Mouse (Mus musculus) thymus, postnatal 25 days (tissue): ENCODE measurements around the gene Msh3.
"Not testable (repeated sequence)": the region's sequence is repeated elsewhere in the genome, so short reads cannot be mapped to it uniquely, and the experiment has no call there.

Source experiments
- DNase-seq: peaks from one replicate; pipeline ENCODE4 v3.0.0; 2022

The Msh3 gene

GRCm38 (mm10) chr13:92354456-92355271 is at the start of gene Msh3, which contains the start of gene Dhfr:
Gene Msh3 (minus strand): TSS chr13:92355003.
Gene Dhfr (plus strand): TSS chr13:92354726.
- DNase-seq: peak; percentile 97

GRCm38 (mm10) chr13:92403496-92403895 is 48.7 kb upstream of the Msh3 start:
- no peak for DNase-seq

GRCm38 (mm10) chr13:92402063-92402462 is 47.3 kb upstream of the Msh3 start:
- DNase-seq: no peak

- no peak for DNase-seq
Observed at GRCm38 (mm10) chr13:92398491-92399384, 43.9 kb upstream of the Msh3 start.

- DNase-seq: no peak
Observed at GRCm38 (mm10) chr13:92393047-92393661, 38.4 kb upstream of the Msh3 start.

GRCm38 (mm10) chr13:92387367-92387766 is 32.6 kb upstream of the Msh3 start:
- no peak for DNase-seq

GRCm38 (mm10) chr13:92371466-92371865 is 16.7 kb upstream of the Msh3 start:
- not testable (repeated sequence) for DNase-seq

- no peak for DNase-seq
Observed at GRCm38 (mm10) chr13:92370811-92371210, 16.0 kb upstream of the Msh3 start.

GRCm38 (mm10) chr13:92365312-92365711 is 10.5 kb upstream of the Msh3 start:
- no peak for DNase-seq

GRCm38 (mm10) chr13:92361609-92362008 is 6.8 kb upstream of the Msh3 start:
- DNase-seq: no peak

GRCm38 (mm10) chr13:92357644-92358043 is 2.8 kb upstream of the Msh3 start:
- no peak for DNase-seq

GRCm38 (mm10) chr13:92356376-92356775 is 1.6 kb upstream of the Msh3 start:
- DNase-seq: no peak

GRCm38 (mm10) chr13:92355272-92355643 is 455 bp upstream of the Msh3 start:
- no peak for DNase-seq

- DNase-seq: no peak
Observed at GRCm38 (mm10) chr13:92353956-92354355, 847 bp downstream of the Msh3 start.

GRCm38 (mm10) chr13:92351100-92351499 is 3.7 kb downstream of the Msh3 start:
- no peak for DNase-seq

GRCm38 (mm10) chr13:92346338-92346737 is 8.5 kb downstream of the Msh3 start:
- no peak for DNase-seq

GRCm38 (mm10) chr13:92344033-92344432 is 10.8 kb downstream of the Msh3 start:
- no peak for DNase-seq

- no peak for DNase-seq
Observed at GRCm38 (mm10) chr13:92339787-92340186, 15.0 kb downstream of the Msh3 start.

- DNase-seq: no peak
Observed at GRCm38 (mm10) chr13:92337773-92338462, 16.9 kb downstream of the Msh3 start.

- DNase-seq: no peak
Observed at GRCm38 (mm10) chr13:92336857-92337256, 17.9 kb downstream of the Msh3 start.

- no peak for DNase-seq
Observed at GRCm38 (mm10) chr13:92332103-92332879, 22.5 kb downstream of the Msh3 start.

GRCm38 (mm10) chr13:92330621-92331020 is 24.2 kb downstream of the Msh3 start:
- DNase-seq: no peak
